Mouse (Mus musculus) intestine, postnatal 0 days (tissue): ENCODE data around the gene Ccdc194. TPM values are rescaled to one million over a fixed set of nuclear protein-coding genes. Genes with fewer than 3 reads are reported as not detected.
"Not testable (repeated sequence)": the region's sequence is repeated elsewhere in the genome, so short reads cannot be mapped to it uniquely, and the experiment has no call there.

Experiments used
- ATAC-seq: fragments of 200-750 bp; cut with Nextera tagmentation; 2 replicates; pipeline ENCODE4 v1.8.0; 2017; ENCODE audit warnings: mild to moderate bottlenecking, moderate TSS enrichment, moderate library complexity
- H3K27ac ChIP-seq: fragments of 300-500 bp; sonication (generic); 2 replicates; pipeline ENCODE4 v1.5.1; 2014; ENCODE audit warnings: mild to moderate bottlenecking, low read depth, low read length, moderate library complexity
- H3K27me3 ChIP-seq: fragments of 300-500 bp; sonication (generic); replicated peaks from 2 replicates; pipeline ENCODE4 v1.6.1; 2014; ENCODE audit warnings: low read length, mixed read lengths; ENCODE audit not compliant: control insufficient read depth, insufficient read depth
- H3K36me3 ChIP-seq: fragments of 300-500 bp; sonication (generic); 2 replicates; pipeline ENCODE4 v1.6.1; 2014; ENCODE audit warnings: mild to moderate bottlenecking, moderate library complexity; ENCODE audit not compliant: control insufficient read depth, insufficient read depth
- H3K4me1 ChIP-seq: fragments of 300-500 bp; sonication (generic); replicated peaks from 2 replicates; pipeline ENCODE4 v1.6.1; 2014; ENCODE audit warnings: antibody characterized with exemption, low read length, mixed read lengths; ENCODE audit not compliant: control insufficient read depth, insufficient read depth
- H3K4me2 ChIP-seq: fragments of 300-500 bp; sonication (generic); replicated peaks from 2 replicates; pipeline ENCODE4 v1.6.1; 2014; ENCODE audit warnings: low read depth, mild to moderate bottlenecking, moderate library complexity
- H3K4me3 ChIP-seq: fragments of 300-500 bp; sonication (generic); 2 replicates; pipeline ENCODE4 v1.5.1; 2014; ENCODE audit warnings: low read depth, low read length
- H3K9ac ChIP-seq: fragments of 300-500 bp; sonication (generic); 2 replicates; pipeline ENCODE4 v1.6.1; 2014; ENCODE audit warnings: mild to moderate bottlenecking, low read depth, low read length
- H3K9me3 ChIP-seq: fragments of 300-500 bp; sonication (generic); 2 replicates; pipeline ENCODE4 v1.6.1; 2016; ENCODE audit warnings: mixed run types; ENCODE audit not compliant: control insufficient read depth
- CTCF ChIP-seq: sonication (generic); IDR thresholded peaks from 2 replicates; pipeline ENCODE4 v1.5.1; 2016; ENCODE audit warnings: low read depth, mild to moderate bottlenecking, control low read depth, antibody characterized with exemption, moderate library complexity
- WGBS: fragments of 180-500 bp; shearing (Covaris S2); extraction: QIAGEN DNeasy Blood & Tissue Kit; methylation state at CpG from one replicate; pipeline ENCODE4 v1.1.7; 2014; 5-methylcytosine and 5-hydroxymethylcytosine counted together
- polyA plus RNA-seq: library from polyadenylated mRNA; unstranded; fragments of >200 nt; fragmentation: Nextera tagmentation; extraction: Ambion mirVana; gene quantifications from 2 replicates; pipeline ENCODE4 v1.2.1, GENCODE M21; 2015

Gene Ccdc194
- polyA plus RNA-seq, 1 experiment from 2014 or later: 0.08 TPM

- H3K4me1 ChIP-seq, ATAC-seq, H3K4me3 ChIP-seq, H3K9me3 ChIP-seq, H3K36me3 ChIP-seq, H3K27ac ChIP-seq, H3K4me2 ChIP-seq, H3K9ac ChIP-seq, H3K27me3 ChIP-seq: not testable (repeated sequence)
- WGBS: 37% methylated on average over 8 of the region's 10 CpGs
- peak; percentile 74 for TF ChIP-seq CTCF
Measured at GRCm38 (mm10) chr8:71519037-71519825, 6.3 kb downstream of the Ccdc194 start.

- Histone ChIP-seq H3K36me3 (no peaks in the 10 kb centered on the region), H3K27ac (no peak overlapping the region), H3K4me2 (no peak overlapping the region), H3K9ac (no peak overlapping the region), H3K27me3 (no peaks in the 10 kb centered on the region; the same call in 1 of the 2 replicates), H3K4me3 (no peak overlapping the region), H3K9me3 (no peaks in the 10 kb centered on the region), H3K4me1 (no peaks in the 10 kb centered on the region)
- WGBS: 12% methylated on average over 6 of the region's 6 CpGs
- TF ChIP-seq CTCF: no peak
- no peak for ATAC-seq
Measured at GRCm38 (mm10) chr8:71516786-71517185, 8.7 kb downstream of the Ccdc194 start.

- no peak for TF ChIP-seq CTCF
- no peaks in the 10 kb centered on the region for H3K36me3 ChIP-seq
- H3K4me1 ChIP-seq: no peaks in the 10 kb centered on the region
- no peak overlapping the region for H3K27ac ChIP-seq
- no peaks in the 10 kb centered on the region for H3K9me3 ChIP-seq
- ATAC-seq: no peak
- no peak overlapping the region for H3K9ac ChIP-seq
- no peak overlapping the region for H3K4me3 ChIP-seq
- 68% methylated on average over 5 of the region's 5 CpGs for WGBS
- no peak overlapping the region for H3K4me2 ChIP-seq
- no peaks in the 10 kb centered on the region for H3K27me3 ChIP-seq
Measured at GRCm38 (mm10) chr8:71515043-71515442, 10.5 kb downstream of the Ccdc194 start.

- ATAC-seq: no peak
- H3K4me3 ChIP-seq: no peak overlapping the region
Measured at GRCm38 (mm10) chr8:71513018-71513754, 12.3 kb downstream of the Ccdc194 start.

GRCm38 (mm10) chr8:71511644-71512043, 13.9 kb downstream of the Ccdc194 start, which contains the start of gene Plvap:
Plvap (minus strand) TSS chr8:71511752.
- no peak within 1 kb of the TSS for H3K4me2 ChIP-seq
- H3K27me3 ChIP-seq: peaks cover 23% of the 10 kb centered on the region
- WGBS: 33% methylated on average over 14 of the region's 14 CpGs
- H3K9me3 ChIP-seq: no peaks in the 10 kb centered on the region
- H3K9ac ChIP-seq: no peak within 1 kb of the TSS
- no peak for TF ChIP-seq CTCF
- no peak within 1 kb of the TSS for H3K27ac ChIP-seq
- H3K36me3 ChIP-seq: no peaks in the 10 kb centered on the region
- no peaks in the 10 kb centered on the region for H3K4me1 ChIP-seq
- peak within 1 kb of the TSS; percentile 11; the same call in 1 of the 2 replicates for H3K4me3 ChIP-seq
- no peak for ATAC-seq

More at GRCm38 (mm10) chr8:71513018-71513754, 12.3 kb downstream of the Ccdc194 start:
- 67% methylated on average over 15 of the region's 15 CpGs for WGBS
- no peak overlapping the region for H3K9ac ChIP-seq
- peaks cover 8% of the 10 kb centered on the region; the same call in 1 of the 2 replicates for H3K27me3 ChIP-seq
- H3K4me1 ChIP-seq: no peaks in the 10 kb centered on the region
- H3K4me2 ChIP-seq: no peak overlapping the region
- H3K36me3 ChIP-seq: no peaks in the 10 kb centered on the region
- TF ChIP-seq CTCF: 0 out of 2 replicates have a peak, but pooled peaks have one; percentile 15
- H3K27ac ChIP-seq: no peak overlapping the region
- H3K9me3 ChIP-seq: no peaks in the 10 kb centered on the region

GRCm38 (mm10) chr8:71509316-71509715, 16.2 kb downstream of the Ccdc194 start:
- H3K36me3 ChIP-seq: no peaks in the 10 kb centered on the region
- no peak for ATAC-seq
- peaks cover 33% of the 10 kb centered on the region for H3K27me3 ChIP-seq
- H3K27ac ChIP-seq: no peak overlapping the region
- no peaks in the 10 kb centered on the region for H3K9me3 ChIP-seq
- no peaks in the 10 kb centered on the region for H3K4me1 ChIP-seq
- H3K9ac ChIP-seq: no peak overlapping the region
- 62% methylated on average over 2 of the region's 2 CpGs for WGBS
- no peak for TF ChIP-seq CTCF
- H3K4me2 ChIP-seq: peak overlapping the region; percentile 21; the same call in 1 of the 2 replicates
- no peak overlapping the region for H3K4me3 ChIP-seq
